Mouse (Mus musculus) kidney, postnatal 25 days (tissue): ENCODE measurements around the gene Trrap.

Experiments
- DNase-seq, 2 experiments: peaks; one replicate each; pipeline ENCODE4 v3.0.0; 2021; ENCODE audit warnings: mixed read lengths in 2 of 2

Trrap gene

GRCm38 (mm10) chr5:144872867-144873266 lies 105.3 kb downstream of the Trrap start:
- no peak for DNase-seq

- DNase-seq: no peak
These were observed 107.7 kb downstream of the Trrap start for GRCm38 (mm10) chr5:144875227-144875626.

GRCm38 (mm10) chr5:144875892-144876291 lies 108.4 kb downstream of the Trrap start:
- DNase-seq: peak; percentile 67 to 82

- DNase-seq: no peak
These were observed 109.5 kb downstream of the Trrap start for GRCm38 (mm10) chr5:144877021-144877420.

- DNase-seq: no peak
These were observed 114.3 kb downstream of the Trrap start for GRCm38 (mm10) chr5:144881670-144882399.

GRCm38 (mm10) chr5:144884629-144885217 lies 117.2 kb downstream of the Trrap start:
- peak in 1 of 2 experiments; percentile 54 for DNase-seq

GRCm38 (mm10) chr5:144885968-144886650 lies 118.6 kb downstream of the Trrap start:
- DNase-seq: no peak

GRCm38 (mm10) chr5:144891276-144891675 lies 123.7 kb downstream of the Trrap start:
- DNase-seq: no peak

GRCm38 (mm10) chr5:144897881-144898280 lies 130.3 kb downstream of the Trrap start:
- no peak for DNase-seq

GRCm38 (mm10) chr5:144898448-144899052 lies 131.0 kb downstream of the Trrap start:
- DNase-seq: no peak

GRCm38 (mm10) chr5:144901035-144901434 lies 133.5 kb downstream of the Trrap start:
- DNase-seq: no peak

GRCm38 (mm10) chr5:144901791-144902190 lies 134.3 kb downstream of the Trrap start:
- DNase-seq: no peak

- no peak for DNase-seq
These were observed 137.0 kb downstream of the Trrap start for GRCm38 (mm10) chr5:144904356-144905134.

GRCm38 (mm10) chr5:144907591-144907990 lies 140.1 kb downstream of the Trrap start:
- no peak for DNase-seq
